Mouse (Mus musculus): ENCODE measurements around the gene Slc22a23. TPM values are rescaled to one million over a fixed set of nuclear protein-coding genes. Genes with fewer than 3 reads are reported as not detected.

Gene Slc22a23
- polyA plus RNA-seq, 1 experiment: 12.7 TPM

GRCm38 (mm10) chr13:34375145-34375544, 30.2 kb upstream of the Slc22a23 start:
- Histone ChIP-seq H3K4me3 (ENCODE audit: control insufficient read depth, insufficient read depth, low read length) (no peak overlapping the region), H3K36me3 (ENCODE audit: control insufficient read depth, insufficient read depth, low read length) (no peaks in the 10 kb centered on the region), H3K4me1 (replicated peaks; ENCODE audit: control insufficient read depth, insufficient read depth, low read length) (no peaks in the 10 kb centered on the region), H3K27me3 (ENCODE audit: control insufficient read depth, insufficient read depth, low read length) (no peaks in the 10 kb centered on the region), H3K27ac (ENCODE audit: control insufficient read depth, insufficient read depth, low read length) (no peak overlapping the region)
- TF ChIP-seq POLR2A (IDR thresholded peaks at IDR 0.05; ENCODE audit: control insufficient read depth, extremely low read depth, insufficient read depth, low read length, poor library complexity) (no peak), CTCF (IDR thresholded peaks at IDR 0.05; ENCODE audit: borderline replicate concordance, control insufficient read depth, extremely low read depth, insufficient read depth, low read length, poor library complexity) (no peak)
- DNase-seq: no peak
- 93% methylated on average over 4 of the region's 4 CpGs for WGBS

- Histone ChIP-seq H3K27ac (ENCODE audit: control insufficient read depth, insufficient read depth, low read length) (no peak overlapping the region), H3K4me3 (ENCODE audit: control insufficient read depth, insufficient read depth, low read length) (no peak overlapping the region), H3K27me3 (ENCODE audit: control insufficient read depth, insufficient read depth, low read length) (no peaks in the 10 kb centered on the region), H3K4me1 (replicated peaks; ENCODE audit: control insufficient read depth, insufficient read depth, low read length) (no peaks in the 10 kb centered on the region), H3K36me3 (ENCODE audit: control insufficient read depth, insufficient read depth, low read length) (no peaks in the 10 kb centered on the region)
- DNase-seq: no peak
- 96% methylated on average over 5 of the region's 5 CpGs for WGBS
- TF ChIP-seq CTCF (IDR thresholded peaks at IDR 0.05; ENCODE audit: borderline replicate concordance, control insufficient read depth, extremely low read depth, insufficient read depth, low read length, poor library complexity): no peak
- TF ChIP-seq POLR2A (IDR thresholded peaks at IDR 0.05; ENCODE audit: control insufficient read depth, extremely low read depth, insufficient read depth, low read length, poor library complexity): no peak
These were observed 28.0 kb upstream of the Slc22a23 start for GRCm38 (mm10) chr13:34372870-34373478.

- no peaks in the 10 kb centered on the region for H3K36me3 ChIP-seq (ENCODE audit: control insufficient read depth, insufficient read depth, low read length)
- 82% methylated on average over 6 of the region's 6 CpGs for WGBS
- H3K4me1 ChIP-seq (replicated peaks; ENCODE audit: control insufficient read depth, insufficient read depth, low read length): no peaks in the 10 kb centered on the region
- TF ChIP-seq POLR2A (IDR thresholded peaks at IDR 0.05; ENCODE audit: control insufficient read depth, extremely low read depth, insufficient read depth, low read length, poor library complexity) (no peak), CTCF (IDR thresholded peaks at IDR 0.05; ENCODE audit: borderline replicate concordance, control insufficient read depth, extremely low read depth, insufficient read depth, low read length, poor library complexity) (no peak)
- no peak overlapping the region for H3K4me3 ChIP-seq (ENCODE audit: control insufficient read depth, insufficient read depth, low read length)
- H3K27me3 ChIP-seq (ENCODE audit: control insufficient read depth, insufficient read depth, low read length): no peaks in the 10 kb centered on the region
- no peak overlapping the region for H3K27ac ChIP-seq (ENCODE audit: control insufficient read depth, insufficient read depth, low read length)
- no peak for DNase-seq
These were observed 27.2 kb upstream of the Slc22a23 start for GRCm38 (mm10) chr13:34371951-34372869.

- no peaks in the 10 kb centered on the region for H3K36me3 ChIP-seq (ENCODE audit: control insufficient read depth, insufficient read depth, low read length)
- H3K27ac ChIP-seq (ENCODE audit: control insufficient read depth, insufficient read depth, low read length): no peak overlapping the region
- no peak for TF ChIP-seq CTCF (IDR thresholded peaks at IDR 0.05; ENCODE audit: borderline replicate concordance, control insufficient read depth, extremely low read depth, insufficient read depth, low read length, poor library complexity)
- TF ChIP-seq POLR2A (IDR thresholded peaks at IDR 0.05; ENCODE audit: control insufficient read depth, extremely low read depth, insufficient read depth, low read length, poor library complexity): no peak
- H3K4me1 ChIP-seq (replicated peaks; ENCODE audit: control insufficient read depth, insufficient read depth, low read length): no peaks in the 10 kb centered on the region
- H3K4me3 ChIP-seq (ENCODE audit: control insufficient read depth, insufficient read depth, low read length): no peak overlapping the region
- DNase-seq: no peak
- no peaks in the 10 kb centered on the region for H3K27me3 ChIP-seq (ENCODE audit: control insufficient read depth, insufficient read depth, low read length)
- 91% methylated on average over 4 of the region's 4 CpGs for WGBS
These were observed 25.4 kb upstream of the Slc22a23 start for GRCm38 (mm10) chr13:34370281-34370825.

DNA sequence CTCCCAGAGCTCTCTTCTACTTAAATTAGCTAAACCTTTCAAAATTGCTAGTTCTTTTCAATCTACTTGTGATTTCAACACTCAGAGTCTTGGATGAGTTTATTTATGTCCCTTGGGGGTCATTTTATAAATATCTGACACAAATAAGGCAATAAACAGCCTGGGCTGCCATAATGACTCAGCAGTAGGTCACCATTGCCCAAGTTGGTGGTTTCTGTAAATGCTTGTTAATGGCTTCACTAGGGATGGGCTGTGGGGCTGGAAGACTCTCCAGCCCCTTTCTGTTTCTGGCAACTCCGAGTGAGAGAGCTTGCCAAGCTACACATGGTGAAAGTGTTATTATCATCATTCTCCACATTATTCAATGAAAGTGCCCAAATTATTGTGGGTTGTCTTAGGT, 20.2 kb upstream of the Slc22a23 start:
- H3K4me3 ChIP-seq (ENCODE audit: control insufficient read depth, insufficient read depth, low read length): no peak overlapping the region
- WGBS: 89% methylated on average over 1 of the region's 1 CpGs
- DNase-seq: no peak
- no peaks in the 10 kb centered on the region for H3K36me3 ChIP-seq (ENCODE audit: control insufficient read depth, insufficient read depth, low read length)
- H3K27ac ChIP-seq (ENCODE audit: control insufficient read depth, insufficient read depth, low read length): no peak overlapping the region
- TF ChIP-seq POLR2A (IDR thresholded peaks at IDR 0.05; ENCODE audit: control insufficient read depth, extremely low read depth, insufficient read depth, low read length, poor library complexity) (no peak), CTCF (IDR thresholded peaks at IDR 0.05; ENCODE audit: borderline replicate concordance, control insufficient read depth, extremely low read depth, insufficient read depth, low read length, poor library complexity) (no peak)
- no peaks in the 10 kb centered on the region for H3K4me1 ChIP-seq (replicated peaks; ENCODE audit: control insufficient read depth, insufficient read depth, low read length)
- no peaks in the 10 kb centered on the region for H3K27me3 ChIP-seq (ENCODE audit: control insufficient read depth, insufficient read depth, low read length)

GRCm38 (mm10) chr13:34355656-34356055, 10.7 kb upstream of the Slc22a23 start:
- no peak for TF ChIP-seq POLR2A (IDR thresholded peaks at IDR 0.05; ENCODE audit: control insufficient read depth, extremely low read depth, insufficient read depth, low read length, poor library complexity)
- TF ChIP-seq CTCF (IDR thresholded peaks at IDR 0.05; ENCODE audit: borderline replicate concordance, control insufficient read depth, extremely low read depth, insufficient read depth, low read length, poor library complexity): no peak
- Histone ChIP-seq H3K36me3 (ENCODE audit: control insufficient read depth, insufficient read depth, low read length) (no peaks in the 10 kb centered on the region), H3K4me3 (ENCODE audit: control insufficient read depth, insufficient read depth, low read length) (no peak overlapping the region), H3K4me1 (replicated peaks; ENCODE audit: control insufficient read depth, insufficient read depth, low read length) (no peaks in the 10 kb centered on the region), H3K27me3 (ENCODE audit: control insufficient read depth, insufficient read depth, low read length) (no peaks in the 10 kb centered on the region), H3K27ac (ENCODE audit: control insufficient read depth, insufficient read depth, low read length) (no peak overlapping the region)
- DNase-seq: no peak
- WGBS: 95% methylated on average over 5 of the region's 5 CpGs

All from thymus, adult 2 months (tissue).